Mouse (Mus musculus) CH12.LX (cell line): ENCODE measurements at regions not wholly inside any gene's neighbourhood (a gene's known extent, or its start where the extent isn't known, plus 50 kb on each side); places are given as distances from the start of the nearest gene placed in this dataset.

Experiments
- CTCF ChIP-seq, 2 experiments: IDR thresholded peaks in 1 of 2; conservative IDR thresholded peaks in 1 of 2; 2 replicates each; pipeline ENCODE4 v1.5.1; 2011 to 2012; ENCODE audit warnings: low read depth in 2 of 2, low read length in 2 of 2, improper control_type of control experiment in 1 of 2, inconsistent platforms in 1 of 2, mild to moderate bottlenecking in 1 of 2, moderate library complexity in 1 of 2
- E2F4 ChIP-seq: IDR thresholded peaks from 2 replicates; pipeline ENCODE4 v1.6.1; 2011; ENCODE audit warnings: low read depth, low read length, improper control_type of control experiment; ENCODE audit not compliant: insufficient replicate concordance
- ELF1 ChIP-seq: IDR thresholded peaks from 2 replicates; pipeline ENCODE4 v1.6.1; 2014; ENCODE audit warnings: low read depth, mild to moderate bottlenecking, inconsistent platforms, low read length, improper control_type of control experiment
- EP300 ChIP-seq: IDR thresholded peaks from 2 replicates; pipeline ENCODE4 v1.6.1; 2011; ENCODE audit warnings: low read length, improper control_type of control experiment
- KAT2A ChIP-seq: IDR thresholded peaks from 2 replicates; pipeline ENCODE4 v1.6.1; 2012; ENCODE audit warnings: low read length, improper control_type of control experiment, inconsistent platforms; ENCODE audit not compliant: insufficient replicate concordance
- MAX ChIP-seq: IDR thresholded peaks from 2 replicates; pipeline ENCODE4 v1.6.1; 2011; ENCODE audit warnings: low read length, improper control_type of control experiment
- MAZ ChIP-seq: IDR thresholded peaks from 2 replicates; pipeline ENCODE4 v1.6.1; 2012; ENCODE audit warnings: low read depth, mild to moderate bottlenecking, inconsistent platforms, low read length, improper control_type of control experiment, moderate library complexity
- MYC ChIP-seq: IDR thresholded peaks from 2 replicates; pipeline ENCODE4 v1.6.1; 2011; ENCODE audit warnings: low read depth, mild to moderate bottlenecking, improper control_type of control experiment, low read length
- POLR2A ChIP-seq: IDR thresholded peaks from 2 replicates; pipeline ENCODE4 v1.6.1; 2011; ENCODE audit warnings: low read depth, mild to moderate bottlenecking, improper control_type of control experiment, low read length
- POLR2AphosphoS2 ChIP-seq: IDR thresholded peaks from 2 replicates; pipeline ENCODE4 v1.6.1; 2011; ENCODE audit warnings: low read depth, low read length, improper control_type of control experiment
- TCF12 ChIP-seq: IDR thresholded peaks from 2 replicates; pipeline ENCODE4 v1.6.1; 2014; ENCODE audit warnings: low read depth, mild to moderate bottlenecking, inconsistent platforms, low read length, improper control_type of control experiment

DNA sequence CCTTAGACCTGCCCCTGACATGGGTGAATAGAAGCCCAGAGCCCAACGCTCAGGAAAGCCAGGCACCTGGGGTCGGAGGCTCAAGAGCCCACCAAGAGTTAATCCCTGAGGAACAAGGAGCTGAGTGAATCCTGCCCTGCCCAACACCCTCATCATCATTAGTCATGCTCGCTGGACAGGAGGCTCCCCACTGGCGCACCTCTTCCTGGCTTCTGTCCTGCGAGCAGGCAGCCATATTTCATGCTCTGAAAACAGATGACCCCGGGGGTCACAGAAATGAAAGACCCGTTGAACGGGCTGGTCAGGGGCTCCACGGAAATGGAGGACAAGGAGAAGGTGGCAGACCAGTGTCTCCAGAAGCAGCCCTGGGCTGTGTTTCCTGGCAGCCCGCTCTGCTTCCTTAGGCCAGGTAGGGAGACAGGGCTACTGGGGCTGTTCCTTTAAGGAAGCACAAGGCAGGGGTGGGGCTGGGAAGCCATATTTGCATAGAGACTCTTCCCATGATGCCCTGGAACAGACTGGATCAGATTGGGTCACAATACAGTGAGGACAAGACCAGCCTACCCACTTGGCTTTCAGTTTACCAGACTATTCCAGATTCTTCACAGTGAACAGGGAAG lies 138.1 kb upstream of the Rbm19 start:
- TF ChIP-seq POLR2AphosphoS2 (no peak), E2F4 (no peak), CTCF (conservative IDR thresholded peaks at IDR 0.05 in 1 of 2, IDR thresholded peaks at IDR 0.05 in 1 of 2; ENCODE audit: low read depth in 2 of 2, low read length in 2 of 2) (no peak), POLR2A (no peak), TCF12 (no peak), EP300 (no peak), MAX (no peak), KAT2A (no peak), MYC (no peak), ELF1 (no peak), MAZ (no peak)
